Mouse (Mus musculus) spleen, adult 2 months (tissue): ENCODE measurements around the gene Pde4d. TPM values are rescaled to one million over a fixed set of nuclear protein-coding genes. Genes with fewer than 3 reads are reported as not detected.

Experiments used
- DNase-seq, 2 experiments: peaks; one replicate each; pipeline versions ENCODE4 v3.0.0 to v3.0.0-alpha.2; 2012 to 2021; ENCODE audit warnings: low spot score in 2 of 2, low read depth in 1 of 2
- H3K27ac ChIP-seq: fragments of 200-500 bp; 2 replicates; pipeline ENCODE4 v1.5.1; 2012; ENCODE audit warnings: low read length, inconsistent platforms; ENCODE audit not compliant: insufficient read depth
- H3K27me3 ChIP-seq: fragments of 200-500 bp; 2 replicates; pipeline ENCODE4 v1.6.1; 2012; ENCODE audit warnings: mild to moderate bottlenecking, moderate library complexity, low read length, inconsistent platforms; ENCODE audit not compliant: control insufficient read depth, insufficient read depth
- H3K36me3 ChIP-seq: fragments of 200-500 bp; 2 replicates; pipeline ENCODE4 v1.6.1; 2012; ENCODE audit warnings: mild to moderate bottlenecking, low read length, inconsistent platforms; ENCODE audit not compliant: control insufficient read depth, insufficient read depth
- H3K4me1 ChIP-seq: fragments of 200-500 bp; 2 replicates; pipeline ENCODE4 v1.6.1; 2011; ENCODE audit warnings: inconsistent platforms; ENCODE audit not compliant: control insufficient read depth, insufficient read depth, insufficient read length
- H3K4me3 ChIP-seq: fragments of 200-500 bp; 2 replicates; pipeline ENCODE4 v1.5.1; 2011; ENCODE audit warnings: mild to moderate bottlenecking, inconsistent platforms; ENCODE audit not compliant: insufficient read depth, insufficient read length; ENCODE audit errors: extremely low read depth
- CTCF ChIP-seq: fragments of 200-500 bp; IDR thresholded peaks from 2 replicates; pipeline ENCODE4 v1.5.1; 2011; ENCODE audit warnings: mild to moderate bottlenecking, inconsistent platforms; ENCODE audit not compliant: insufficient read depth, insufficient read length, insufficient replicate concordance; ENCODE audit errors: extremely low read depth
- POLR2A ChIP-seq: fragments of 200-500 bp; IDR thresholded peaks from 2 replicates; pipeline ENCODE4 v1.6.1; 2011; ENCODE audit warnings: low read depth, low read length, inconsistent platforms
- WGBS: fragments of 180-500 bp; shearing (Covaris S2); methylation state at CpG from one replicate; pipeline ENCODE4 v1.1.7; 2018; 5-methylcytosine and 5-hydroxymethylcytosine counted together
- polyA plus RNA-seq: library from polyadenylated mRNA; depleted of rRNA; stranded (reverse); fragments of >200 nt; gene quantifications from 2 replicates; pipeline ENCODE4 v1.2.3, GENCODE M21; 2012

The Pde4d gene
- polyA plus RNA-seq, 1 experiment: 4.8 TPM

DNA sequence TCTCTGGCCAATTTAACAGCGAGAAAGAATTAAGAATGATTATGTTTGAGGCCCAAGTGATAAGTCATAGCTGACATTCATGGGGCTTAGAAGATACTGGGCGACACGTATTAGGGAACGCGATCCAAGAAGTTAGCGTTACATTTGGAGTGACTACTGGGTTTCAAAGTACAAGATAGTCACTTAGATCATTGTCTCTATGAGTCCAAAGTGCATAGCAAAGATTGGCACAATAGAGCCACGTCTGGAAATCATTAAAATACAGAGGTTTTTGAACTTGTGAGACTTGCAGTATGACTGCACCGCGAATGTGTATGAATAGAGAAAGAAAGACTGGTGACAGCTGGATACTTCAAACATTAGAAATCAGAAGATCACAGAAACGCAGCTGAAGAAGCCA is 825.1 kb downstream of the Pde4d start:
- WGBS: 91% methylated on average over 10 of the region's 10 CpGs
- no peaks in the 10 kb centered on the region for H3K27me3 ChIP-seq
- TF ChIP-seq CTCF: no peak
- no peak for TF ChIP-seq POLR2A
- no peak overlapping the region for H3K4me3 ChIP-seq
- no peak for DNase-seq
- H3K36me3 ChIP-seq: no peaks in the 10 kb centered on the region
- no peaks in the 10 kb centered on the region for H3K4me1 ChIP-seq
- no peak overlapping the region for H3K27ac ChIP-seq

GRCm38 (mm10) chr13:109277792-109278191 is 828.0 kb downstream of the Pde4d start:
- 68% methylated on average over 7 of the region's 7 CpGs for WGBS
- no peak overlapping the region for H3K4me3 ChIP-seq
- no peak overlapping the region for H3K27ac ChIP-seq
- no peaks in the 10 kb centered on the region for H3K36me3 ChIP-seq
- TF ChIP-seq POLR2A: no peak
- TF ChIP-seq CTCF: no peak
- no peaks in the 10 kb centered on the region for H3K4me1 ChIP-seq
- no peaks in the 10 kb centered on the region for H3K27me3 ChIP-seq
- DNase-seq: no peak

- Histone ChIP-seq H3K27ac (no peak overlapping the region), H3K27me3 (no peaks in the 10 kb centered on the region), H3K4me1 (no peaks in the 10 kb centered on the region), H3K4me3 (no peak overlapping the region), H3K36me3 (no peaks in the 10 kb centered on the region)
- DNase-seq: no peak
- WGBS: 91% methylated on average over 10 of the region's 10 CpGs
- no peak for TF ChIP-seq CTCF
- TF ChIP-seq POLR2A: no peak
Observed at GRCm38 (mm10) chr13:109278504-109278912, 828.8 kb downstream of the Pde4d start.

- H3K4me1 ChIP-seq: no peaks in the 10 kb centered on the region
- 91% methylated on average over 6 of the region's 6 CpGs for WGBS
- H3K27me3 ChIP-seq: no peaks in the 10 kb centered on the region
- H3K4me3 ChIP-seq: no peak overlapping the region
- TF ChIP-seq POLR2A (no peak), CTCF (no peak)
- H3K36me3 ChIP-seq: no peaks in the 10 kb centered on the region
- no peak for DNase-seq
- no peak overlapping the region for H3K27ac ChIP-seq
Observed at GRCm38 (mm10) chr13:109279211-109279610, 829.5 kb downstream of the Pde4d start.

DNA sequence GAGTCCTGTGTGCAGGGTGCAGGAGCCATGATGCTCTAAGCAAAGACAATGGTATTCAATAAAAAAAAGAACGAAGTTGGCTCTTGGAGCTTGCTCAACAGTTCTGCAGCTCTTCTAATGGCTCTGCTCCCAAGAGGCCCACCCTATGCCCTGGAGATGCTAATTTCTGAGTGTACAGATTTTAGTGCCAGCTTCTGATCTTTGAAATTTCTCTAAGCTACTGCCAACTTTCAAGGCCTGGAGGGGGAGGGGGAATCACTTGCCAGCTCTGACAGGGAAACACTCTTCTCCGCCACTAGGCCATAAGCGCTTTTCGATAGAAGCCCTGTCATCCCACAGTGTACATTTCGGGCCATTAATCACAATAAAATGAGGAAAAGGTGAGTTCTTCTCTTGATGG is 830.7 kb downstream of the Pde4d start:
- Histone ChIP-seq H3K27ac (no peak overlapping the region), H3K36me3 (no peaks in the 10 kb centered on the region), H3K27me3 (no peaks in the 10 kb centered on the region), H3K4me3 (no peak overlapping the region), H3K4me1 (no peaks in the 10 kb centered on the region)
- DNase-seq: no peak
- no peak for TF ChIP-seq POLR2A
- no peak for TF ChIP-seq CTCF
- 97% methylated on average over 5 of the region's 5 CpGs for WGBS

DNA sequence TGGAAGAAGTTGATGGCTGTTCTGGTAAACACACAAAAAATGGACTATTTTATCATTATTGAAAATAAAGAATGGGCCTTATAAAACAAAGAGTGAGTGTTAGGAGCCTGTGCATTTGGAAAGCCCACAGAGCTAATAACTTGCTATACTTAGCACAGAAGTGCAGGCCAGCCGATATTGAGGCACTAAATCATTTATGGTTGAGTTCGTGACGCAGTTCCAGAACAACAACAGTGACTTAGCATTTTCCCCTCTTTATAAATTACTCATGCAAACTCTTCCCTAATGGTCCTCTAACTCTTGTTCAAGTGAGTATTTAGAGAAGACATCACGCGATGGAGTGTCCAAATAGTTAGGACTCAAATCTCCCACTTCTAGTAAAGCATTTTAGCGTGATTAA is 837.7 kb downstream of the Pde4d start:
- no peak overlapping the region for H3K27ac ChIP-seq
- WGBS: 56% methylated on average over 6 of the region's 6 CpGs
- H3K4me1 ChIP-seq: no peaks in the 10 kb centered on the region
- H3K36me3 ChIP-seq: no peaks in the 10 kb centered on the region
- DNase-seq: no peak
- no peaks in the 10 kb centered on the region for H3K27me3 ChIP-seq
- TF ChIP-seq POLR2A (no peak), CTCF (no peak)
- no peak overlapping the region for H3K4me3 ChIP-seq

DNA sequence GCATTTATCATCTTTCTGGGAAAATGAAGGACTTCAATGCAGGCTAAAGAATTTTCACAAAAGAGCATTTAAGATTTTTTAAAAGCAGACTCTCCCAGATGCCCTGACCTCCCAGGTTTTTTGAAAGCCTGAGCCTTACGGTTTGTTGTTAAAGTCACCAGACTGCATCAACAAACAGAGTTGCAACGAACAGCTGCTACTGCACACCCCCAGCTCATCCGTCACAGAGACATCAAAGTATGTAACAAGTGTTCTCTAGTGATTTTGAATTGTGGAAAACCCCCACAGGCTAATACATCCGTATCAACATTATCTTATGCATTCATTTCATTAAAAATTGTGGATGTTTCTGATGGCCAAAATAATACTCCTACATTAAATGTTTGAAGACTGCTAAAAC is 841.2 kb downstream of the Pde4d start:
- WGBS: 84% methylated on average over 4 of the region's 4 CpGs
- H3K27ac ChIP-seq: no peak overlapping the region
- TF ChIP-seq CTCF (no peak), POLR2A (no peak)
- no peak for DNase-seq
- no peaks in the 10 kb centered on the region for H3K36me3 ChIP-seq
- H3K27me3 ChIP-seq: no peaks in the 10 kb centered on the region
- H3K4me1 ChIP-seq: no peaks in the 10 kb centered on the region
- H3K4me3 ChIP-seq: no peak overlapping the region
